Mouse (Mus musculus): ENCODE data around the gene Kif5a.

DNA sequence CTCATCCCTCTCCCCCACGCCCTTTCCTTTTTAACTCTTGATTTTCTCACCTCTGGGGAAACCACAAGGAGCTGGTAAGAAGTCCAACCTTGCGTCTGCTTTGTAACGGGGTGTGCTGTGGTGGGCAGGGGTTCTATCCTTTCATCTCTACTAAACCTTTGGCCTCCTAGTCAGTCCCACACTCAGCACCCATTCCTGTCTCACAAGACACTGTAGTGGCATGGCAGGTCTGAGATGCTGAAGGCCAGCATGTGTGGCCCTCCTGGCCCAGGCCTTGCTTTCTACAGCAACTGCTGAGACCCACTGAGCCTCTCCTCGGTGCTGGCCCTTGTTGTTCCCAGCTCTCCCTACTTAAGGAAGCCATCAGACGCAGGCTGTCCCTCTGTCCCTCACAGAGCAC is 9.2 kb upstream of the Kif5a start:
- TF ChIP-seq CTCF (IDR thresholded peaks at IDR 0.05; ENCODE audit: borderline replicate concordance, insufficient read depth, low read depth, low read length) (no peak), POLR2A (IDR thresholded peaks at IDR 0.05; ENCODE audit: borderline replicate concordance, insufficient read depth, low read length) (no peak)

All from cerebellum, adult 2 months (tissue).